ENCODE assay signal across 10 mouse cellular contexts in genomic region chr9:47167681-47168240, GRCm38 (mm10).
DNase-seq lines count a peak whose midpoint lies in the region; ATAC-seq lines count a peak whose summit lies in the region.
"Had no signal": no experiment of that assay in that cellular context is flagged by ENCODE, and none has a peak within 500 bp of the region (broad histone marks: within the 10 kb centered on the region; RNA-seq: fewer than 3 reads in every experiment).

No protein-coding gene starts in this region.

- ATAC-seq in forebrain, embryonic 13.5 days, result no peak
- ATAC-seq: intestine, embryonic 16.5 days had no signal

- no peaks in the 10 kb centered on the region for H3K36me3 ChIP-seq in forebrain, embryonic 10.5 days (replicated peaks)
- H3K36me3 ChIP-seq in forebrain, embryonic 13.5 days (ENCODE audit: poor library complexity, severe bottlenecking), result no peaks in the 10 kb centered on the region
- H3K36me3 ChIP-seq: heart, embryonic 15.5 days had no signal

- H3K4me1 ChIP-seq in forebrain, embryonic 10.5 days, result peaks cover 25% of the 10 kb centered on the region
- H3K4me1 ChIP-seq in forebrain, embryonic 13.5 days, result no peaks in the 10 kb centered on the region; the same call in 1 of the 2 replicates
- H3K4me1 ChIP-seq: heart, embryonic 15.5 days had no signal

- peaks cover 13% of the 10 kb centered on the region; the same call in 1 of the 2 replicates for H3K27me3 ChIP-seq in forebrain, embryonic 10.5 days (ENCODE audit: poor library complexity, severe bottlenecking)
- no peaks in the 10 kb centered on the region for H3K27me3 ChIP-seq in forebrain, embryonic 13.5 days
- H3K27me3 ChIP-seq: heart, embryonic 15.5 days had no signal

- no peak overlapping the region for H3K4me2 ChIP-seq in forebrain, embryonic 13.5 days
- H3K4me2 ChIP-seq: heart, embryonic 15.5 days had no signal

- no peak overlapping the region for H3K27ac ChIP-seq in forebrain, embryonic 10.5 days
- H3K27ac ChIP-seq in forebrain, embryonic 13.5 days, result no peak overlapping the region
- H3K27ac ChIP-seq: heart, embryonic 15.5 days had no signal

- H3K9me3 ChIP-seq in forebrain, embryonic 10.5 days, result no peaks in the 10 kb centered on the region
- no peaks in the 10 kb centered on the region for H3K9me3 ChIP-seq in forebrain, embryonic 13.5 days (replicated peaks)
- H3K9me3 ChIP-seq: heart, embryonic 15.5 days had no signal

- H3K9ac ChIP-seq in forebrain, embryonic 13.5 days, result no peak overlapping the region
- H3K9ac ChIP-seq: heart, embryonic 15.5 days had no signal

- DNase-seq in forebrain, embryonic 10.5 days (ENCODE audit: extremely low spot score, low spot score), result peak; percentile 17
- DNase-seq in ZHBTc4 (ENCODE audit: low read depth, low spot score), result peak; percentile 28
- peak; percentile 8 for DNase-seq in hindlimb bud, embryonic 11.5 days (ENCODE audit: extremely low spot score, low read depth, low spot score)
- peak; percentile 3 for DNase-seq in mesoderm, embryonic 11.5 days (ENCODE audit: low read depth, low spot score)
- DNase-seq in adrenal gland, adult (ENCODE audit: inconsistent age in 2 of 2, low spot score in 1 of 2), result no peak
- DNase-seq in spleen, postnatal 10 days (ENCODE audit: low spot score in 2 of 2), result no peak
- DNase-seq in adrenal gland, postnatal 4 days (ENCODE audit: low spot score in 2 of 2), result no peak

- 68% methylated on average over 20 of the region's 20 CpGs for WGBS in forebrain, embryonic 10.5 days
- WGBS in forebrain, embryonic 13.5 days, result 65% methylated on average over 20 of the region's 20 CpGs

- H3K4me3 ChIP-seq in forebrain, embryonic 10.5 days, result no peak overlapping the region
- H3K4me3 ChIP-seq in forebrain, embryonic 13.5 days, result no peak overlapping the region
- H3K4me3 ChIP-seq: heart, embryonic 15.5 days had no signal

Comparison
In these comparisons a context has a peak if more than half of its experiments do, and no peak if none do; other contexts are left out.
1. DNase-seq: peak in forebrain, embryonic 10.5 days (single experiment), ZHBTc4 (single experiment), hindlimb bud, embryonic 11.5 days (single experiment) and mesoderm, embryonic 11.5 days (single experiment); none in adrenal gland, adult (0 of 2), spleen, postnatal 10 days (0 of 2) and adrenal gland, postnatal 4 days (0 of 2).